Mouse (Mus musculus) brain, embryonic 14.5 days (tissue): ENCODE measurements at regions not wholly inside any gene's neighbourhood (a gene's known extent, or its start where the extent isn't known, plus 50 kb on each side); places are given as distances from the start of the nearest gene placed in this dataset.
"Not testable (repeated sequence)": the region's sequence is repeated elsewhere in the genome, so short reads cannot be mapped to it uniquely, and the experiment has no call there.

Experiments
- CTCF ChIP-seq: fragments of 200-500 bp; IDR thresholded peaks from 2 replicates; pipeline ENCODE4 v1.5.1; 2012; ENCODE audit warnings: inconsistent platforms, mild to moderate bottlenecking, moderate library complexity, borderline replicate concordance; ENCODE audit not compliant: insufficient read depth, insufficient read length; ENCODE audit errors: extremely low read depth
- POLR2A ChIP-seq: fragments of 200-500 bp; IDR thresholded peaks from 2 replicates; pipeline ENCODE4 v1.6.1; 2012; ENCODE audit warnings: mild to moderate bottlenecking, inconsistent platforms, borderline replicate concordance; ENCODE audit not compliant: poor library complexity, insufficient read depth, insufficient read length, severe bottlenecking; ENCODE audit errors: extremely low read depth

DNA sequence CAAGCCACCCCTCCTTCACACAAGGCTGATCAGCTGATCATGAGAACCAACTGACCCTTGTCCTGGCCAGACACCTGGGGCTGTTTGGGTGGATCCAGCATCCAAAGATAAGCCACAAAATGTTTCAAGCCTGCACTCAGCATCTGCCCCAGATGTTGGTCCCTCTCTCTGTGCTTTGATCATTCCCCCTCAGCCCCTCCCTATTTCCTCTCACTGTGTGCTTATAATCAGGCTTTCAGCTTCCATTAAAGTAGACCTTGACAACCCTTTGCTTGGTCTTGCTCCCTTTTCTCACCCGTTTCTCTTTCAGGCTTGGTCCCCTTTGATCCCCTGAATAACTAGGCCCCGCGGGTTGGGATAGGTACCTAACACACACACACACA, 58.4 kb upstream of the Chd2 start:
- TF ChIP-seq CTCF, POLR2A: not testable (repeated sequence)
